Mouse (Mus musculus): ENCODE measurements at regions not wholly inside any gene's neighbourhood (a gene's known extent, or its start where the extent isn't known, plus 50 kb on each side); places are given as distances from the start of the nearest gene placed in this dataset.

- ChIA-PET CTCF (no interaction called here), POLR2A (no interaction called here)
- H3K27me3 ChIP-seq = no peaks in the 10 kb centered on the region
- in situ Hi-C loops (cut with MboI; ENCODE audit: low pct_unique_long_range_greater_than_20kb) = no loop called here
- no peak for TF ChIP-seq CTCF (IDR thresholded peaks at IDR 0.05)
- no peak for ATAC-seq
- no peak for DNase-seq (ENCODE audit: low read depth, low spot score)
These were observed 820.7 kb upstream of the Adgrl2 start for GRCm38 (mm10) chr3:149811036-149811435.

GRCm38 (mm10) chr3:149805345-149805744 lies 815.0 kb upstream of the Adgrl2 start:
- no peak for TF ChIP-seq CTCF (IDR thresholded peaks at IDR 0.05)
- ChIA-PET CTCF (interaction anchor here (1.5 kb wide), 1 partner anchor 21 kb away, joined by 3 read pairs; no protein-coding TSS in a partner anchor), POLR2A (no interaction called here)
- H3K27me3 ChIP-seq = no peaks in the 10 kb centered on the region
- ATAC-seq (no peak), DNase-seq (ENCODE audit: low read depth, low spot score) (no peak)
- in situ Hi-C loops (cut with MboI; ENCODE audit: low pct_unique_long_range_greater_than_20kb) = no loop called here

DNA sequence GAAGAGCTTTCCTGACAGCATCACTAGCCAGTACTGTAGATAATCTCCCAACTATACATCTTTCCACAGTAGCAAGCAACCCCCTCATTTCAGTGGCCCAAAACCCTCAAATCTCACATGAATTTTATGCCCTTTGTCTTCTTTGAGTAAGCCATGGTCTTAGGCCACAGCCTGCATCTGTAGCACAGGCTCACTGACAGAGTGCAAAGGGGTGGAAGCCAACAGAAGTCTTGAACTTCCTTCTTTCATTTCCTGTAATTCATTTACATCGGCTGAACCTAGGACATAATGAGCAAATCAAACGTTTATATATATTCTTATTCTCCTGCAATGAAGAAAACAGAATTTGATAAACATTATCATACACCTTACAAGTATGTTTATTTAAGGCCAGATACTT lies 805.8 kb upstream of the Adgrl2 start:
- no peak for ATAC-seq
- no peak for DNase-seq (ENCODE audit: low read depth, low spot score)
- in situ Hi-C loops (cut with MboI; ENCODE audit: low pct_unique_long_range_greater_than_20kb) = no loop called here
- ChIA-PET CTCF (no interaction called here), POLR2A (no interaction called here)
- TF ChIP-seq CTCF (IDR thresholded peaks at IDR 0.05) = no peak
- no peaks in the 10 kb centered on the region for H3K27me3 ChIP-seq

GRCm38 (mm10) chr3:149791593-149791992 lies 801.2 kb upstream of the Adgrl2 start:
- TF ChIP-seq CTCF (IDR thresholded peaks at IDR 0.05) = no peak
- ChIA-PET CTCF (no interaction called here), POLR2A (no interaction called here)
- ATAC-seq (no peak), DNase-seq (ENCODE audit: low read depth, low spot score) (no peak)
- H3K27me3 ChIP-seq = peaks cover 4% of the 10 kb centered on the region
- in situ Hi-C loops (cut with MboI; ENCODE audit: low pct_unique_long_range_greater_than_20kb) = no loop called here

DNA sequence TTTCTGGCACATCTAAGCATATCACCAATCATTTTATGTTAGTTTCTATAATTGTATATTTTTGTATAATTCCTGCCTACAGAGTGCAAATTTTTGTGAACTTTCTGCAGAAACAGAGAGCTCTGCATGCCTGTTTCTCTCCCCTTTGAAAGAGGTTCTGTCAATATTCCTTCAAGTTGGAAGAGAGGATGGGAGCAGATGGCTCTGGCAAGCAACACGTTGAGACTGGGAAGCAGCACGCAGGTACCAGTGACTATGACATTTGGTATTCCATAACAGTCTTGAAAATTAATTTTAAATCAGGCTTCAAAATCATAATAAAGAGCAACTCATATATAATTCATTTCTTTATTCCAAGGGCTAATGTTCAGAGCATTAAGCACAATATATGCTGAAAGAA lies 795.7 kb upstream of the Adgrl2 start:
- H3K27me3 ChIP-seq = peaks cover 9% of the 10 kb centered on the region
- ChIA-PET CTCF (no interaction called here), POLR2A (no interaction called here)
- in situ Hi-C loops (cut with MboI; ENCODE audit: low pct_unique_long_range_greater_than_20kb) = no loop called here
- DNase-seq (ENCODE audit: low read depth, low spot score) (no peak), ATAC-seq (no peak)
- no peak for TF ChIP-seq CTCF (IDR thresholded peaks at IDR 0.05)

DNA sequence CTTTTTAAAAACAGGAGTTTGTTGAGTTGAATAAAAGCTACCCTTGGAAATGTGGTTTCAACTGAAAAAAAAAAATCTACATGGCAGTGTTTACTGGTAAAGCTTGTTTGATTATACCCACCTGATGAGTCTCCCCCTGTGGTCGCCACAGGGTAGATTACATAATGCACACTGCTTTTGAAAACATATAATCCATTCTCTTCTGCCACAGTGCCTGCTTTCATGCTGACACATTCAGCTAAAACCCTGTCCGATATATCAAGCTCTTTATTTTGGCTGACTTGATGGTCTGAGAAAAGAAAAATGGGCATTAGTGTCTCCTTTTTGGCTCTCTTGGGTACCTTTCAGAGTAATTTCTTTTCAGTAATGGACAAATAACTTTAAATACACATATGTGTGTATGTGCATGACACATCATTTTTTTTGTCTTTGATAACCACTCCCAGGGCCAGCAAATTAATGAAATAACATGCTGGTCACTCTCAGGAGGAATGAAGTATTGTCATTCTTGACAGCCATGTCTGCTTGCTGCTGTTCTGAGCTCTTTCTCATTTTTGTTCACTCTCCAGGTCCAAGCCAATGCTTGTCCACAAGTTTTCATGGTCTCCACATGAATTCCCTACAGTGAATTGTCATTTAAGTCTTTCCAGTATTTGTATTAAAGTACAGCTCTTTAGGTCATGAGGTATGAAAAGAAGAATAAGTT lies 793.7 kb upstream of the Adgrl2 start:
- no peak for ATAC-seq
- ChIA-PET POLR2A (no interaction called here), CTCF (interaction anchor here (1.1 to 1.5 kb wide), 2 partner anchors 21 to 78 kb away, joined by 3 to 4 read pairs; no protein-coding TSS in a partner anchor)
- TF ChIP-seq CTCF (IDR thresholded peaks at IDR 0.05) = no peak
- in situ Hi-C loops (cut with MboI; ENCODE audit: low pct_unique_long_range_greater_than_20kb) = no loop called here
- DNase-seq (ENCODE audit: low read depth, low spot score) = no peak
- H3K27me3 ChIP-seq = peaks cover 9% of the 10 kb centered on the region

DNA sequence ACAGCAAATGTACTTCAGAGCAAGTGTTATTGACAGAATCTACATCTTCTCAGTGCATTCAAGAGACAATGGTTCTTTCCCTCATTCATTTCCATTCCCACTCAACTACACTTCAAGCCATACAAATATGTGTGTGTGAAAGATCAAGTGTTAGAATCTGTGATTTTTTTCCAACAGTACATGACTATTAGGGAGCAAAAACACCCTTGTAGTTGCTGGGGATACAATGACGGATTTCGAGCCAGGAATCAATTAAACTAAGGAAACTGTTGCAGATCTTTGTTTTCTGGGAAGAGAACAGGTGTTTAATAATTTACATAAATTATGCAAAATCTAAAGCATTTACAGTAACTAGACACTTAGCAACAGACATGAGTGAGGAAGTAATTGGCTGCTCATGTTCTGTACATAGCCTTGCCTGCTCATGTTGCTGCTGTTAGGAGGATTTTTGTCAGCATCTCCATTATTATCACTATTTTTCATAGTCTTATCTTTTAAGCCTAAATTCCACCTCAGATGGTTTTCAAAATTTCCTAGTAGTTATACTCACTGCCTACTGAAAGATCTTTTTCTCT lies 777.6 kb upstream of the Adgrl2 start:
- TF ChIP-seq CTCF (IDR thresholded peaks at IDR 0.05) = no peak
- DNase-seq (ENCODE audit: low read depth, low spot score) (no peak), ATAC-seq (no peak)
- ChIA-PET CTCF (no interaction called here), POLR2A (no interaction called here)
- no peaks in the 10 kb centered on the region for H3K27me3 ChIP-seq
- in situ Hi-C loops (cut with MboI; ENCODE audit: low pct_unique_long_range_greater_than_20kb) = no loop called here

- TF ChIP-seq CTCF (IDR thresholded peaks at IDR 0.05) = no peak
- DNase-seq (ENCODE audit: low read depth, low spot score) = no peak
- CTCF ChIA-PET = interaction anchor here (1.0 to 1.9 kb wide), 2 partner anchors 10 to 17 kb away, joined by 3 to 5 read pairs; no protein-coding TSS in a partner anchor
- ATAC-seq = no peak
- no peaks in the 10 kb centered on the region for H3K27me3 ChIP-seq
- POLR2A ChIA-PET = no interaction called here
- in situ Hi-C loops (cut with MboI; ENCODE audit: low pct_unique_long_range_greater_than_20kb) = no loop called here
These were observed 770.9 kb upstream of the Adgrl2 start for GRCm38 (mm10) chr3:149761245-149761644.

- in situ Hi-C loops (cut with MboI; ENCODE audit: low pct_unique_long_range_greater_than_20kb) = no loop called here
- H3K27me3 ChIP-seq = no peaks in the 10 kb centered on the region
- ATAC-seq (no peak), DNase-seq (ENCODE audit: low read depth, low spot score) (no peak)
- ChIA-PET POLR2A (no interaction called here), CTCF (no interaction called here)
- TF ChIP-seq CTCF (IDR thresholded peaks at IDR 0.05) = no peak
These were observed 767.7 kb upstream of the Adgrl2 start for GRCm38 (mm10) chr3:149757910-149758592.

DNA sequence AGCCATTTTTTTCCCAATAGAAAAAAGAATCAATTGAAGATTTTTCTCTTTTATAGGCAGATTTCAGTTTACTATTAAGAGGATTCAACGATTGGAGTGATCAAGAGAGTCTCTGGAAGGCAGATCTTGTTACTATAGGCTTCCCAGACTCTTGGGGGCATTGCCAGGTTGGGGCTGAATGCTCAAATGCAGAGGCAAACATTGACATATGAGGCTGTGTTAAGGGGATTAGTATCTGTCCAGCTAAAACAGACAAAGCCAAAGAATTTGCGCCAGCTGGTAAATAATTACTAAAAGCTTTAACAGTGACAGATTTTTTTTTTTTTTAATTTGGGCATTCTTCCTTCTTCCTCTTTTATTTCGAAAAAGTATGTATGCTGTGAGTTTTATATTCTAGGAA lies 745.7 kb upstream of the Adgrl2 start:
- ATAC-seq = no peak
- CTCF ChIA-PET = no interaction called here
- TF ChIP-seq CTCF (IDR thresholded peaks at IDR 0.05) = no peak

DNA sequence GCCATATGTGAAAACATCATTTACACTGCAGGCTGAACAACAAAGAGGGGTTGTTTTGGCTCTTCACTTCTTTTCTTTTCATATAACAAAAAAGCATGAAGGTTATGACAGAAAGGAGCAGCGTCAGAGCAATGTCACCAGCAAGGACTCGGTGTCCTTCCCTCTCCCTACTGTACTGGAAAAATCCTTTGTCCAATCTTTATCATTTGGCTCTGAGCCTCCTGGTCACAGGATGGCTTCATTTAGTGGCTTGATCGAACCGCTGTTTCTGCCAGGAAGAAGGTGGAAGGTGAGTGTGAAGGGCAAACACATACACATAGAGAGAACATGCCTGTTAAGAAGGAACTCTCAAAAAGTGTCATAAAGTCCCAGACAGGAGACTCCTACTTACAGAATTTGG lies 735.9 kb upstream of the Adgrl2 start:
- in situ Hi-C loops (cut with MboI; ENCODE audit: low pct_unique_long_range_greater_than_20kb) = no loop called here
- ChIA-PET POLR2A (no interaction called here), CTCF (no interaction called here)
- ATAC-seq (no peak), DNase-seq (ENCODE audit: low read depth, low spot score) (no peak)
- no peaks in the 10 kb centered on the region for H3K27me3 ChIP-seq
- TF ChIP-seq CTCF (IDR thresholded peaks at IDR 0.05) = no peak

More for the DNA sequence above, 745.7 kb upstream of the Adgrl2 start:
- in situ Hi-C loops (cut with MboI; ENCODE audit: low pct_unique_long_range_greater_than_20kb) = no loop called here
- DNase-seq (ENCODE audit: low read depth, low spot score) = no peak
- POLR2A ChIA-PET = no interaction called here
- H3K27me3 ChIP-seq = no peaks in the 10 kb centered on the region
